Mouse (Mus musculus) kidney, postnatal 14 days (tissue): ENCODE data around the gene Mamstr.

ENCODE experiments used
- DNase-seq: peaks from one replicate; pipeline ENCODE4 v3.0.0; 2022; ENCODE audit warnings: mixed read lengths

The Mamstr gene

DNA sequence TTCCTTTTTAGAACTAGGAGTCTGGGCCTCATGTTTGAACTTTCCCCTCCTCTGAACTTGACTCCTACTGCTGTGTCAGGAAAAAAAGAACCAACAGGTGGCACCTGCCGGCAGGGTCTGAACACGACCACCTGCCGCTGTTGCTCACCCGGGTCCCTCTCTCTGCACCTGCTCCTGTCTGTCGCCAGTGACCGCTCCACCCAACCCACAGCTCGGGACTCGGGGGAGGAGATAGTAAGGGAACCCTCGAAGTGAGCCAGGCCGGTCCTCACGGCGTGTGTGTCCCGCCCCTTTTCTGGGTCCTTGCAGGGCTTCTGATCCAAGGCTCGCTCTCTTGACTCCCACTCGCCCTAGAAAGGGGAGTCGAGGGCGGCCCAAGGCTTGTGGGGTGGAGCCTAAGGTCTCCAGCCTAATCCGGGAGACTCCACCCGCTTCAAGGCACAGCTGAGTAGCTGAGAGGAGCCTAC, at the start of gene Mamstr:
Gene Mamstr, plus strand, starts transcription at position 417 of the 467 bp plus-strand sequence.
- peak; percentile 20 for DNase-seq

DNA sequence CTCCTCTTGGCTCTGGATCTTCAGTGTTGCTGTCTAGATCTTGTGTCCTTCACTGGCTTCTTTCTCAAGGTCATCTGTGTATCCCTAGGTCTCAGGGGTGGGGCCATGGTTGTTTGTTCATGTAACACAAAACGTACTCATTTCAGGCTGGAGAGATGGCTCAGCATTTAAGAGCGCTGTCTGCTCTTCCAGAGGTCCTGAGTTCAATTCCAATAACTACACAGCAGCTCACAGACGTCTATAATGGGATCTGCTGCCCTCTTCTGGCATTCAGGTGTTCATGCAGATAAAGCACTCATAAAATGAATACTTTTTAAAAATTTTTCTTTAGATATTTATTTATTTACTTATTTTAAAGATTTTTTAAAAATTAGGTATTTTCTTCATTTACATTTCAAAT, 48.9 kb upstream of the Mamstr start:
- DNase-seq = no peak

DNA sequence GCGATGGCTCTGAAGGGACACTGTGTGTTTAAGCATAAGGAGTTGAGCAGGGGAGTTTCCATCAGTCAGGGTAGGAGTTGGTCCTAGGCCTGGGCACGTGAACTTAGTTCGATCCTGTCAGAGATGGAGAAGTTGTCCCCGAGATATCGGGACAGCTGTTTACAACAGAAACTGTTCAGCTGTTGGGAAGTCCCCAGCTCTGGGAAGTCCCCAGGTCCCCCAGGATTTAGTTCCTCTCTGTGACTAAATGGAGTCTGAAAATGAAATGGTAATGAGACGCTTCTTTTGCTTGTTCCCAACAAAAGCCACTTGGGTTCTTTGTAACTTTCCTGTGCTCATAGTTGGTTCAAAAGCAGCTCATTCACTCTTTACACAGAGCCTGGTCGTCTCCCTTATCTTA, 47.9 kb upstream of the Mamstr start:
- DNase-seq = no peak

DNA sequence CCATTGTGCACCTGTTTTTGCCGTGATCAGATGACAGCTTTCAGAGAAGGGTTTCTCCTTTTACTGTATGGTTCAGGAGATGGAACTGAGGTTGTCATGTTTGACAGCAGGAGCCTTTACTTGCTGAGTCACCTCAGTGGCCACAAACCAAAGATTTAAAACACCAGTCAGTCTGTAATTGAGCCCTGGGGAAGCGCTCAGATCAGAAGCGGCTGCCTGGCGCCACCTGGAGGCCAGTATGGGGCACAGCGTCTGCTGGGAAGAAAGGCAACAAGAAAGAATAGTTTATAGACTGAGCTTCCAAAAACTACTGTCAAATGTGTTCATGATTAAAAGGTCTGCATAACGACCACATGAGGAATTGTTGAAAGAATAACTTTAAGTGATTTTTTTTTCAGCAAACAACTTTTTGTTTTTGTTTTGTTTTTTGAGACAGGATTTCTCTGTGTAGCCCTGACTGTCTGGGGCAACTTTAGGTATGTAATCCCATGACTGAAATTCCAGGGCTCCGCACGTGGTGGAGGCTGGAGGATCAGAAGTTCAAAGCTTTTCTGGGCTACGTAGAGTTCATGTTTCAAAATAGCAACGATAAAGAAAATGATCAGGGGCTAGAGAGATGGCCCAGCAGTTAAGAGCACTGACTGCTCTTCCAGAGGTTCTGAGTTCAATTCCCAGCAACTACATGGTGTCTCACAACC, 46.5 kb upstream of the Mamstr start:
- DNase-seq = peak; percentile 80

DNA sequence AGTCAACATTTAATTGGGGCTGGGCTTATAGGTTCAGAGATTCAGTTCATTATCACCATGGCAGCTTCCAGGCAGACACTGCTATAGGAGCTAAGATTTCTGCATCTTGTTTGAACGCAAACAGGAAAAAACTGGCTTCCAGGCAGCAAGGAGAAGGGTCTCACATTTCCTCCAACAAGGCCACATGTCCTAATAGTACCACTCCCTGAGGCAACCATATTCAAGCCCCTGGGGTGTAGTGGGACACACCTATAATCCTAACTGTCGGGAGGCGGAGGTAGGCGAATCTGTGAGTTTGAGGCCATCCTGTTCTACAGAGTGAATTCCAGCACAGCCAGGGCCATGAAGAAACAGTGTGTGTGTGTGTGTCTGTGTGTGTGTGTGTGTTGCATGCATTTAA, 44.6 kb upstream of the Mamstr start:
- DNase-seq = no peak

DNA sequence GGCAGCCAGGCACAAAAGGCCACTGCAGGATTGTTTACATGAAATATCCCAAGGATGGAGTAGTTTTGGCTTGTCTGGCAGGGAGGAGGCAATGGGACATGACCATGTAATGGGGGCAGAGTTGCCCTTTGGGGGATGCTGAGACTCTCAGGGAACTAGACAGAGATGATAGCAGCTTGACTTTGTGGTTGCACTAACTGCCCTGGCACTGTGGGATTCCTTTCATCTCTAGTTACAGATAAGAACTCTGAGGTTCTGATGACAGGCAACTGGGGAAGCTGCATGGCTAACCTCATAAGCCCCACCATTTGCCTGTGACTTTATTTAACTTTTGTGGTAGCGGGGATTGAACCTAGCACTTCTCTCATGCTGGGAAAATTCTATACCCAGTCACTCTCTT, 43.7 kb upstream of the Mamstr start:
- DNase-seq = no peak

DNA sequence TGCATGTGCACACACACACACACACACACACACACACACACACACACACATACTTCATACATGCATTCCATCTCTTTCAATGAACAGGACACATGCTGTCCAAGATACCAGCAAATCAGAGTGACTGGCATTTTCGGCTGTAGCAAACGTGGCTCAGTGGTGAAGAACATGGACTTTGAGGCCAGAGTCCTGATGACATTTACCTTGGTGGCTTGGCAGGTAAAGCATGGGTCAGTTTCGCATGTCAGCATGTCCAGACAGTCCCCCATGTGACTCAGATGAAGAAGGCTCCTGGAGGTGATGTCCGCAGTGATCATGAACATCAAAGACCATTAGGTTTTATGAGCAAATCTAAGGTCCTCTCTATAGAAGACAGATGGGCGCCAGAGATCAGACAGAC, 42.8 kb upstream of the Mamstr start:
- DNase-seq = no peak

DNA sequence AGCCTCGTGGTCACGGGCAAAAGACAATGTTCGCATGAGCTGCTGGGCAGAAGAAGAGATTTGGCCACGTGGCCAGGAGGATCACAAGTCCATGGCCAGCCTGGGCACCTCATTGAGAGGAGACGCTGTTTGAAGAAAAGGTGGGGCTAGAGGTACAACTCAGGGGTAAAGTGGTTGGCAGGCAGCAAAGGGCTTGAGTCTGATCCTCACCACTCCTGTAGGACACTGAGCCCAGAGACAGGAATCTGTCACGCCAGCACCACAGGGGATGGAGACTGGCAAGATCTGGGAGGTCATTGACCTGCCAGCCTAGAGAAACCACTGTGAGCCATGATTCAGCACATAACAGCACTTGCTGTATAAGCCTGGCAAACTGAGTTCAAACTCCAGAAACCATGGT, 42.2 kb upstream of the Mamstr start:
- no peak for DNase-seq

DNA sequence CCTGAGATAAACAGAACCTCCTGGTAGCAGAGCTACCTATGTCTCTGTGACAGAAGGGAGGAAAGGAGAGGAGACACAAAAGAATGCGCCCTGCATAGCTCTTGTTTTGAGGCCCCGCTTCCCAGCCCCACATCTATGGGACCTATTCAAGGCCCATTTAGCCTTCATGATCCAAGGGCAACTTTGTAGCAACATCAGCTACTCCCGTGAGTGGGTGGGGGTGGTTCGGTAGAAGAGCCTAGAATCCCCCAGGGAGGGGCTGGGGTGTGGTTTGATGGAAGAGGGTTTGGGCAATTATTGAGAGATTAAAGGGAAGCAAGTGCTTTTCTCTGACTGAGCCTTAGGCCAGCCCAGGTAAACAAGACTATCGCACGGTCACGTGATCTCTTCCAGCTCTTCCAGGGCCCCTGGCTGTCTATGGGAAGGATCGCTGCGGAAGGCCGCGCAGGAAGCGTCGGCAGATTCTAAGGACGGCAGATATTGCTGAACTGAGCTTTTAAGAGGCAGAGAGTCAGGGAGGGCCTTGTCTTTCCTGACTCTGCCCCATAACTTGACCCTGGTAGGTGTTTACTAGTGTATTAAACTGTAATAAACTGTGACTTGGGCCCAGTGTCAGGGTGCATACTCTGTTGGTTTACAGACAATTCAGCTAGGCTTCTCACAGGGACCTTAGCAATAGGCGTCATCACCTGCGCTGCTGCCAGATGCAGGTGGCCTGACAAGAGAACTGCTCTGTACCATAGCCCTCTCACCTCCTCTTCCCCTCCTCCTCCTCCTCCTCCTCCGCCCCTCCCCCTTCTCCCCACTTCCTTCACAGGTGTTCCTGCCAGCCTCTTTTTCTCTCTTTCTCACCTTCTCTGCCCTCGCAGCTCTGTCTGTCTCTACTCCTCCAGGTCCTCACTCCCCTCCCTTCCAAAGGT, 40.6 kb upstream of the Mamstr start:
- DNase-seq = no peak

DNA sequence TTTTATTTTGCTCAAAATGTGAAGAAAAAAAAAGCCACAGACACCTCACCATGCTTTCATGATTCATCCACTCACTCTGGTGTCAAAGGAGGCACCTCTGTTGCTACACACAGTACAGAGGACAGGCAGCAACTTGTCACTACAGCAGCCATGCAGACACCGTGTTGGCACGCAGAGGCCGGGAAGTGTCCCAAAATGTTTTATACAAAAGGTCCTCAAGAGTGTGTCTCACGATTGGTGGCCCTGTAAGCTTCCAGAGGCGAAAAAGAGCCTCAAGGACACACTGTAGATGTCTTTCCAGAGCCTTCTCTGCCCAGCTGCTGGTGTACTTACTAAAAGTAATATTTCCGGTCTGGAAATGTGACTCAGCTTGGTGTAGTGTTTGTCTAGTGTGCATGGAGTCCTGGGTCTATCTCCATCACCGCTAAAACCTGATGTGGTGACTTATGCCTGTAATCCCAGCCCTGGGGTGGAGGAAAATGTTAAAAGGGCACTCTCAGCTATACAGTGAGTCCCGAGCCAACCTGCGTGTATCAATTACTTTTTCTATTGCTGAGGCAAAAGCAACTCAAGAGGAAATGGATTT, 34.0 kb upstream of the Mamstr start:
- DNase-seq = no peak

DNA sequence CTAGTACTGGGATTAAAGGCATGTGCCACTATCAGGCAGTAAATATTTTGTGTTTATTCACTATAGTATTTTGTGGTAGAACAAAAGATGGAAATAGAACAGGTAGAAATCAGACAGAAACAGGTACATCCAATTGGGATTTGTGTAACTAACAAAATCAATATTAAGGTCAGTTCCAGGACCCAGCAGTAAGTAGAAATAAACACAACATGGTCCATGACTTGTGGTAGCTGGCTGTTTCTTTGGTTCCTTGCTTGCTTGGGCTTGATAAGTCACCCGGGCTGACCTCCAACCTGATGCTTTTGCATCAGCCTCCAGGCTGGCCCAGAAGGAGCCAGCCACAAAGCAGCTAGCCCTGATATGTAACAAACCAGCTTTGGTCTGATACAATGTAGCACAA, 30.3 kb upstream of the Mamstr start:
- no peak for DNase-seq

DNA sequence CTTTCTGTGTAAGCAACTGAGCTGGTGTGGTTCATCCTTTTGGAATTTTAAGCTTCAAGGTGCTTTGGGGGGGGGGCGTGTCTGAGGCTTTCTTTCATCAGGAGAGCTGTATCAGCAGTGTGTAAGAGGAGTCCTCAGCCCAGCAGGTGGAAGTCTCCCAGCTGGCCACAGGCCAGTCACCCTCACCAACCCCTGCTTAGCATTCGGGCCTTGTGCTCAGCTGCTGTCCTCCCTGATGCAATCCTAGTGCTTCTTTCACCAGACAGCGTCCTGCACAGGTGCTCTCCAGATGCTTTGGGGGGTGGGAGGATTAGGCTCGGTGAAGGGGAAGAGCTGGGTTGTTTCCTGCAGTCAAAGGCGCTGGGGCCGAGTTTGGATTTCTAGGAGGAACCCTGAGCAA, 23.5 kb upstream of the Mamstr start:
- peak; percentile 34 for DNase-seq

DNA sequence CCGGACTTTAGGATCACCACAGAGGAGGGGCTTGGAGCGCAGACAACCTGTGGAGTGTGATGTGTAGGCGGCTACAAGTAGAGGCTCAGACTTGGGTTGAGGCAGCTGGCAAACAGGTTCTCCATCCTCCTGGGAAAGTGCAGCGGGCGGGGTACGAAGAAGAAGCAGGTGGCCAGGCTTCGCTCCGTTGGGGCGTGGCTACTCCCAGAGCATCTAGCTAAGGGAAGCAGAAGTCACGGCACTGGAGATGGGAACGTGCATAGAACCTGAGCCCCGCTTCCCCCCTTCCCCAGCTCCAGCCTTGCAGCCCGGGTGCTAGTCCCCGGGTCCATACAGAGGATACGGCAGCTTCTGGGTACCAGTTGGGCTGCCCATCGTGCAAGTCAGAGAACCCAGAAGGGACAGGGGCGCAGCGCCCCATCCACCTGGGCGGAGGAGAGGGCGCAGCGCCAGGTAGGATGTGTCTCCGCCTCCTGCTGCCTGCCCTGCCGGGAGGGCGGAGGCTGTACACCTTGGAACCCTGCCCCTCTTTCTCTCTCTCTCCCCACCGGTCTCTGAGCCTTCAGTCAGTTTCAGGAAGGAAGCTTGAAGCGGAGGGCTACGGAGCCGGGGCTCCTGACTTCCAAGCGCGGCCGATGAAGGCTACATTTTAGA, 22.6 kb upstream of the Mamstr start, which contains the start of gene Fut1:
Gene Fut1, plus strand, starts transcription at position 248 of the 654 bp plus-strand sequence.
- DNase-seq = peak; percentile 30

DNA sequence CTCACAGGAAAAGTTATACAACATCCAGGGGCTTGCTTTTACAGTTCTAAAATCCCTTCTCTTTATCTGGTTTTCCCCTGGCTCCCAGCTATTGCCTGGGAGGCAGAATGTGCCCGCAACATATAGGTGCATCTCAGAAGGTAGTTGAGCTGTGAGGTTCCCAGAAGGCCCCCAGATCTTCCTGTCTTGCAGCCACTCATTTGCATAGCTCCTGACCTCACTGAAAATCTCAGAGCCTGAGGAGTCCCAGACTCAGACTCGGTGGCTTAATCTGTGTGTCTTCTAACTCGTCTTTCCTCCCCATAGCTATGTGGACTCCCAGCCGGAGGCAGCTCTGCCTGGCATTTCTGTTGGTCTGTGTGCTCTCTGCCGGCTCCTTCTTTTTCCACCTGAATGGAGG, 21.5 kb upstream of the Mamstr start:
- no peak for DNase-seq

DNA sequence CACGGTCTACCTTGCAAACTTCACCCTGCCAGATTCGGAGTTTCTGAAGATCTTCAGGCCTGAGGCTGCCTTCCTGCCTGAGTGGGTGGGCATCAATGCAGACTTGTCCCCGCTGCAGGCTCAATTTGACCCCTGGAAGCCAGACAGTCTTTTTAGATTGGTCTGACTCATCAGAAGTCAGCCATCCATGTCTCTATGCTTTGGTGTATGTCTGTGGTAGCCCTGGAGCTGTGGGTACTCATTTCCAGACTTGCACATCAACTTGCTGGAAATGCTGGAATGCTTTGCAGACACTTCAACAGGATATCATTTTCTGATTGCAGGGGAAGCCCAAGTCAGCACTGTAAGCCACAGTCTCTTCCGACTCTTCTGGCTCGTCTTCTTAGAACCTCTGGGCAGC, 20.2 kb upstream of the Mamstr start:
- DNase-seq = no peak

DNA sequence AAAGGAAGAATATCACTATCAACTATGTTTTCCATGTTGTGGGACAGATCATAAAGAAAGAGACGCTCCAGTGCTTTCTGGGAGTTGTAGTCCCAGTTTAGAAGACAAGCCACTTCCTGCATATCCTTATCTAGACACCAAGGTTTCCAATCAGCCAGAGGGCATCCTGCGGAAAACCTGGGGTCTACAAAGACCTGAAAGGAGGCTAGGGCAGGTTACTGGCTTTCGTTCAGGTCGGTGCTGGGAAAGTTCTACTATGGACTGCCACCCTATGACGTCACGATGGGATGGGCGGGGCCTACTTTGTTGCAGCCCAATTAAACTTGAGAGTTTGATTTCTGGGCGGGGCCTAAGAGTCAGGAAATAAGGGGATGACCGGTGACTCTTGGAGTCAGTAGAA, 18.3 kb upstream of the Mamstr start, which contains the start of gene Izumo1:
Gene Izumo1, plus strand, starts transcription at position 369 of the 400 bp plus-strand sequence.
- no peak for DNase-seq

DNA sequence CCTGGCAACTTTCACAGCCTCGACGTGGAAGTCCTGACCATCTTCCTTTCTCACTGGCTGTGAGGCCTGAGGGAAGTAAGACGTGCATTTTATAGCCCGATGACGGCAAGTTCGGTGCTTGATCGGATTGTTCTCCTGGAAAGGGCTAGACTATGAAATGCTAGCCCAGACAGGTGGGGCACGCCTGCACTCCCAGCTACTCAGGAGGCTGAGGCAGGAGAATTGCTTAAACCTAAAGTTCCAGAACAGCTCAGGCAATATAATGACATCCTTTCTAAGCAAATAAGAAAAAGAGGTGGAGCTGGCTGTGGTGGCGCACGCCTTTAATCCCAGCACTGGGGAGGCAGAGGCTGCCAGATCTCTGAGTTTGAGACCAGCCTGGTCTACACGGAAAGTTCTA, 16.3 kb upstream of the Mamstr start:
- no peak for DNase-seq

DNA sequence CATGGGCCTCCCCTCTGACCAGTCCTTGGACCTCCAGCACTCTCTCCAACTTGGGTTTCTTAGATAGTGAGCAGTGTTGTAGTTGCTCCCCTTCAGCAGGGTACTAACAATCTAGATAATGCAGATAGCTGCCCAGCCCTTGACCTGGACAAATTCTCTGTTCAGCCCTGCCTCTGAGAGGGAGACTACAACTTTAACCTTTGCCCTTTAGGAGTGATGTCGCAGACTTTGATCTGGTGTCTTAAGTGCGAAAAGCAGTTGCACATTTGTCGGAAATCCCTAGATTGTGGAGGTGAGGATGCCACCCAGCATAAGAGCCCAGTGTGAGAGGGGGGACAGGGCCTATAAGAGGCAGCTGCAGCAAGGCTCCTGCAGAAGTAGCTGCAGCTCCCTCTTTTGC, 15.1 kb upstream of the Mamstr start:
- DNase-seq = no peak

DNA sequence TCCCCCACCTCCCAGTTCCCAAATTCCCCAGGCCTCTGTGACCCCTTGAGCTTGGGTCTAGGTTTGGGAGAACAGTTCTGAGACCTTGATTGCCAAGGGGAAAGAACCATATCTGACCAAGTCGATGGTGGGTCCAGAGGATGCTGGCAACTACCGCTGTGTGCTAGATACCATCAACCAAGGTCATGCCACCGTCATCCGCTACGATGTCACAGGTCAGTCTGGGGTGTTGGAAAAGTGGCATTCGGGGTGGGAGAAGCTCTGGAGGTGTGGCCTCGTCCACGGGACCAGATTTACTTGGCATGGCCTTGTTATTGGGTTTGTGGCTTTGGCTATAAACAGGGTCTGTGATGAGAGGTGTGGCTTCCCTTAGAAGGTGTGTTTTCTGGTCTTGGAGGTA, 14.3 kb upstream of the Mamstr start:
- DNase-seq = no peak

DNA sequence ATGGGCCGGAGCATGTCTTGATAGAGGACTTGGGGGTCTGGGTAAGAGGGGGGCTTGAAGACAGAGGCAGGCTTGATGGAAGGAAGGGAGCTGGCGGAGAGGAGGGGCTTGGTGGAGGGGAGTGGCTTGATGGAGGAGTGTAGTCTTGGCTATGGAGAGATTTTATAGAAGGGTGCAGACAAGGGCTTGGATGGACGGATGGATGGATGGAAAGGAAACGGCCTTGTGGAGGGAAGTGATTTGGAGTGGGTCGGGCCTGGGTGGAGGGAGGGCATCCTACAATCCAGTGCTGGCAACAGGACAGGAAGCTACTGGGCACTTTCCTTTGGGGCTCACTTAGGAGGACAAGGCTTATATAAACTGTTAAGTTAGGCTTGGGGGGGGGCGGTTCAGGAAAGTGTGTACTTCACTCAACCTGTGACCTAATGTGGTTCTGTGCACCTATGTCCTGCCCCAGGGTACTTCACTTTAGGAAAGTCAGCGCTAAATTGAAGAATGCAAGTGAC, 13.2 kb upstream of the Mamstr start:
- DNase-seq = no peak

DNA sequence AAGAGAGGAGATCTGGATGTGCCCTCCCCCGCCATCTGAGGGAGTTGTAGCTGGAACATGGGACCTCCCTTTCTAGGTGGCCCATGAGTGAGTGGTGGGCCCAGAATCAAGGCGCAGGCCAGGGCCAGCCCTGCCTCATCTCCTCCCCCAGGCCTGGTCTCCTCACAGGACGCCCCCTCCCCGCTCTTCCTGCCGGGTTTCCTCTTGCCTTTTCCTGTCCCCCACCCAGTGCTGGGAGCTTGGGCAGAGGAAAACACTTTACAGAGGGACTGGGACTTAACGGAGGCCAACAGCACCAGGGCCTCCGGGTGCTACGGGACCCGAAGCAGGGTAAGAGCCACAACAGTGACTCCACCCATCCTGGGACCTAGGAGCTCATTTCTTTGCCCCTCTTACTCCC, 12.5 kb upstream of the Mamstr start, which contains the start of gene Rasip1:
Gene Rasip1, plus strand, starts transcription at position 228 of the 400 bp plus-strand sequence.
- peak; percentile 78 for DNase-seq
